Mouse (Mus musculus): ENCODE measurements around the gene Maneal. TPM values are rescaled to one million over a fixed set of nuclear protein-coding genes. Genes with fewer than 3 reads are reported as not detected.

Maneal gene
- total RNA-seq, 2 experiments from 2014 or later = 51.1 to 55.7 TPM

DNA sequence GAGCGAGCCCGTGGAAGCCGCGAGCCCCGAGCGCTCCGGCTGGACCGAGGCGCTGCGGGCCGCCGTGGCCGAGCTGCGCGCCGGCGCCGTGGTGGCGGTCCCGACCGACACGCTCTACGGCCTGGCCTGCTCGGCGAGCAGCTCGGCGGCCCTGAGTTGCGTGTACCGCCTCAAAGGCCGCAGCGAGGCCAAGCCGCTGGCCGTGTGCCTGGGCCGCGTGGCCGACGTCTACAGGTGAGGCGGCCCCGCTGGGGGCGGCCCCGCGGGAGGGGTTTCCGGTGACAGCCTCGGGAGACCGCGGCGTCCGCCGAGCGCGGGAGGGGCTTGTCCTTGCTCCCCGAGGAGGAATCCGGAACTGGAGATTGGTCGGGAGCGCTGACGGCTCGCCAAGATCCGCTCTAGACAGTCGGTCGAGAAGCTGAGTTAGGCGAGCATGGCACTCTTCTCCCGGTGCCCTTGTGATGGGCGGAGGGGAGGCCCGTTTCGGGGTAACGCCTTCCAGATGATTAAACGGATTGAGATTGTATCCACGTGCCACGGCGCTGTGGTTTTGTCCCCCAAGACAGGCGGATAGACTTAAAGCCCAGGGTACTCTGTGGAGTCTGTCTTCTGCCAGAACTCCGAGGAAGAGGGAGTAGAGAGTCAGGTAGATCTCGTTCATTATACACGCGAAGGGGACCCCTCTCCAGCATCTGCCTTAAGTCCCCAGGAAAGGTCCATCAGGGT lies 10.9 kb downstream of the Maneal start, which contains the start of gene 1110065P20Rik:
Gene 1110065P20Rik, minus strand, starts transcription at position 264 of the 726 bp plus-strand sequence.
- peak; percentile 76 to 78 for DNase-seq (ENCODE audit: low spot score in 2 of 2)
- intact Hi-C loops (cut with DNase I) = no loop called here

DNA sequence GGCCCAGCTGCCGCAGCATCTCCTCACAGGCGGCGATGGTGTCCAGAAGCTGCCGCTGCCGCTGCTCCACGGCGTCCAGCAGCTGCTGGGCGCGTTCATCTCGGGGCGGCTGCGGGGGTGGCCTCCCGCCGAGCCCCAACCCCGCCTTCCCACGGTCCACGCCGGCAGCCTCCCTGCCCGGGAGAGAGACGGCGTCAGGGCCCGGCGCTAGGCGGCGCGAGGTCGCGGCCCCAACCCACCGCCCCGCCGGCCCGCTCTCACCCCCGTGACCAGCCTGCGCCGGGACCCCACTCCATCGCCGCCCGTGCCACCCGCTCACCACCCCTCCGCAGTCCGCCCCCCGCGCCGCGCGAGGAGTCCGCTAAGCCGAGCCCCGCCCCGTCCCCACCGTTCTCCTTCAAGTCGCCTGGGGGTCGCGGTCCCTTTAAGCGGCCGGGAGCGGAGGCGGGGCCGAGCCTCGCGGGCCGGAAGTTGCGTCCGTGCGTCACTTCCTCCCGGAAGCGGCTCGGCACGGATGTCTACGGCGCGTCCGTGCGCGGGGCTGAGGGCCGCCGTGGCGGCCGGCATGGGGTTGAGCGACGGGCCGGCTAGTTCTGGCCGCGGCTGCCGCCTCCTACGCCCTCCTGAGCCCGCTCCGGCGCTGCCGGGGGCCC lies 11.6 kb downstream of the Maneal start, which contains the start of gene Yrdc:
Gene Yrdc, plus strand, starts transcription at position 419 of the 653 bp plus-strand sequence.
- intact Hi-C loops (cut with DNase I) = no loop called here
- peak; percentile 93 to 95 for DNase-seq (ENCODE audit: low spot score in 2 of 2)

DNA sequence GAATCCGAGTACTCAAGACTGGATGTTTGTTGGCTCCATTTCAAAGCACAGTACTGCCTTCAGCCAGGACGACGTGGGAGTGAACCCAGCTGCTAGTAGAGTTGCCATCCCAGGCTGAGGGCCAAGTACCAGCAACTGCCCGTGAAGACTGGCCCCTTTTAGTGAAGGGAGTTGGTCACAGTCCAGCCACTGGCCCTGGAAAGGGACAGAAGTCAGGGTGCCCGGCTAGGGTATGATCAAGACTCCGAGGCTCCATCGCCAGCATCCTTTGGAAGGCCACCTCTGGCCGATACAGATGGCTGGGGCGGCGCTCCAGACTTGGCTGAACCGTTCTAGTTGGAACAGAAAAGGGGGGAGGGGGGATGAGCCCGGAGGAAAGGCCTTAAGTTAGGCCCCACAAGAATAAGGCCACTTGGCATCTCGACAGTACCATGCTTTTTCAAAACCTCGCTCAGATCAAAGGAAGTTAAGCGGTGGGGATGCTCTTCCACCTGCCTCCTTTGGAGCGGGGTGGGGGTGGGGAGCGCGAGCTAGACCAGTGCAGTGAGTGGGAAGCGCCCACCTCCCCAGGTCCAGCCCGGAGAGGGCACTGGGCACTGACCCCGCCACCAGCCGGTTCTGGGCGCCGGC lies 12.2 kb downstream of the Maneal start:
- intact Hi-C loops (cut with DNase I) = no loop called here
- DNase-seq (ENCODE audit: low spot score in 2 of 2) = peak; percentile 72 to 90

DNA sequence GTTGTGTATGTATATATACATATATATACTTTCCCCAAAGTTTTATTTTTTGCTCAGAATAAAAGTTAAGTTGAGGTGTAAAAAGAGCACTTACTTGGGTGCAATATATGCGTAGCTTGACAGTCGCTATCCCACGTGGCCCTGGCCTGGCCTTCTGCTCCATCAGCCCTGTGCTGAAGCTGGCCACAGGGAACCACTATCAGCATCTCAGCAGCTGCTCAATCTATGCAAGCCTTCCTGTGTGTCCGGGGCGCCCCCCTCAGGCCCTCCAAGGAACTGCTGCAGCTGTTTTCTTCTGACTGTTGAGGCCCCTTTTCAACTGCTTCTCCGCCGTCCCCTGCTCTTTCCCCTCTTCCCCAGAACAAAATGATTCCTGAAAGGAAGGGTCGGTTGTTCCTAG lies 14.4 kb downstream of the Maneal start:
- peak; percentile 89 to 93 for DNase-seq (ENCODE audit: low spot score in 2 of 2)

DNA sequence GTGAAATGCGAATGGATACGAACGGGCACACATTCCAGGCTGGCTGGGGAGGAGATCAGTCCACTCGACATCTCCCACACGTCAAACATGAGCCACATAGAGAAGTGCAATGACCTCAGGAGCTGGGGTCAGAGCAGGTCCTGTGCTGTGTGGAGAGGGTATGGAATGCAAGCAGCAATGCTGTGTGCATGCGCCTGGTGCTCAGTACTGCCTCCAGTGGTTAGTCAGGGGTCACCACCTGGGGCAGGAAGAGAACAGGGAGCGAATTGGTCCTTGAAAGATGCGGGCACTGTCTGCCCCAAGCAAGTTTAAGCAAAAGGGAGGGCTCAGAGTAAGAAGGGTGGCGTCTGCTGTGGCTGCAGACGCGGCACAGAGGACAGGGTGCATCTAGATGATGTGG lies 18.5 kb downstream of the Maneal start:
- DNase-seq (ENCODE audit: low spot score in 2 of 2) = no peak
- intact Hi-C loops (cut with DNase I) = no loop called here

More for the DNA sequence above, 14.4 kb downstream of the Maneal start:
- intact Hi-C loops (cut with DNase I) = loop anchor here (2.0 kb wide), 1 partner anchor 45 kb away; the partner anchor contains the start of gene Mtf1

DNA sequence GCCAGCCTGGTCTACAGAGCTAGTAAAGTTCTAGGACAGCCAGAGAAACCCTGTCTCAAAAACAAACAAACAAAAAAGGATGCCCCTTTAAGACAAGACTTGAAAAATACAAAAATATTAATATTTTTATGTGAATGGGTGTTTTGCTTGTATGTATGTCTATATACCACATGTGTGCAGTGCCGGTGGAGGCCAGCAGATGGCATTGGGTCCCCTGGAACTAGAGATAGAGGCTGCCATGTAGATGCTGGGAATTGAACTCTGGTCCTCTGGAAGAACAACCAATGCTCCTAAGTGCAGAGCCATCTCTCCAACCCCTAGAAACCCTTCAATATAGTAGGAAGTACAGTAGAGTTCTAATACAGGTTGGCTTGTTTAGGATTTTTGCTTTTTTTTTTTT lies 21.0 kb downstream of the Maneal start:
- intact Hi-C loops (cut with DNase I) = no loop called here
- DNase-seq (ENCODE audit: low spot score in 2 of 2) = no peak

DNA sequence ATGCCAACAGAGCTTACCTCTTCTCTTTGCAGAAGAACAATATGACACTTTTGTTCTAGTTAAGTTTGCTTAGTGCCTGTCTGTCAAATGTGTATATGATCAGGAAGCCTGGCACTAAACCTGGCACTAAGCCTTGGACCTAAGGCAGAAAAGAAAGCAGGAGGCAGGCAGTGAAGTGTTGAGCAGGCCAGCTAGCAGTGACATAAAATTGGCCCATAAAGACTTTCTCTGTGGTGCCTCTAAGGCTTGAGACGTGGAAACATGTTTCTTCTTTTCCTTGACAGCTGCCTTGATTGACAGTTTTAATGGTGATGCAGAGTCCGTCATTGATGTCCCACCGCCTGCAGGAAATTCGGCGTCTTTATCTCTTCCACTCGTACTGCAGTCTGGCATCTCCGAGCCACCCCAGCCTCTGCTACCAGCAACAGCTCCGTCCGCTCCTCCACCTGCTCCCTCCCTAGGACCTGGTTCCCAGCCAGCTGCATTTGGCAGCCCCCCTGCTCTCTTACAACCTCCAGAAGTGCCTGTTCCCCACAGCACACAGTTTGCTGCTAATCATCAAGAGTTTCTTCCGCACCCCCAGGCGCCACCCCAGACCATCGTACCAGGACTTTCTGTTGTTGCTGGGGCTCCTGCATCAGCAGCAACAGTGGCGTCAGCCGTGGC lies 23.8 kb downstream of the Maneal start:
- no peak for DNase-seq (ENCODE audit: low spot score in 2 of 2)
- intact Hi-C loops (cut with DNase I) = no loop called here

DNA sequence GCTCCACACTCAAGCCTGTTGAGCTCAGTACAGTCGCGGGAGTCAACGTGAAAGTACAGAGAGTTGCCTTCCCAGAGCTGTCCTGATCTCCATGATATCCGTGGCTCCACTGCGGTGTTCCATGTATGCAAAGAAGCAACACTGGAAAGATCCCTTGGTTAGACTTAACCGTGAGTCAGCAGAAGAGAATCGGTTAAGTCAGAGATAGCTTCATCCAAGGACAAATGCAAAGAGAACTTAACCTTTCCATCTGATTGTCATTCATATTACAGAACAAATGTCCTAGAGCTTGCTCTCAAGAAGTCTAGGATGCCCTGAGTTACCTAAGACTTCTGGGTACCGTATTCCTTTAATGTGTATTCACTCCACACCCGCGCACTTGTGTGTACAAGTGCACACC lies 29.2 kb downstream of the Maneal start:
- no peak for DNase-seq (ENCODE audit: low spot score in 2 of 2)
- intact Hi-C loops (cut with DNase I) = no loop called here

DNA sequence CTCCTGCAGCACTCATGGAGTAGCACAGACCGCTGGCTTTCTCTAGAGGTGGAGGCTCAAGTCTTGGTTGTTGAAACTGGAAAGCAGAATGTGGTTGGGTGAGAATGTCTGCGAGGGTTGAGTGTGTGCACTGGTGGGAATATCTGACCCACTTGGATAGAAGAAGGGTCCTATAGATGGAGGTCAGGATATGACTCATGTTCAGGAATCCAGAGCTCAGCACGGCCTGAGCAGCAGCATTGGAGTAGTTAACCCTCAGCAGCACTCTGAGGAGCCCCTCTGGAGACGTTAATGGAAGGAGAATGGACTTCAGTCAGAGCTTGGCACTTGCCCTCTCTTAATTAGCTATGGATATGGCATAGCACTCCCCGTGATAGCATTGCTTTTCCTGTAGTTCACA lies 32.3 kb downstream of the Maneal start:
- no peak for DNase-seq (ENCODE audit: low spot score in 2 of 2)
- intact Hi-C loops (cut with DNase I) = no loop called here

DNA sequence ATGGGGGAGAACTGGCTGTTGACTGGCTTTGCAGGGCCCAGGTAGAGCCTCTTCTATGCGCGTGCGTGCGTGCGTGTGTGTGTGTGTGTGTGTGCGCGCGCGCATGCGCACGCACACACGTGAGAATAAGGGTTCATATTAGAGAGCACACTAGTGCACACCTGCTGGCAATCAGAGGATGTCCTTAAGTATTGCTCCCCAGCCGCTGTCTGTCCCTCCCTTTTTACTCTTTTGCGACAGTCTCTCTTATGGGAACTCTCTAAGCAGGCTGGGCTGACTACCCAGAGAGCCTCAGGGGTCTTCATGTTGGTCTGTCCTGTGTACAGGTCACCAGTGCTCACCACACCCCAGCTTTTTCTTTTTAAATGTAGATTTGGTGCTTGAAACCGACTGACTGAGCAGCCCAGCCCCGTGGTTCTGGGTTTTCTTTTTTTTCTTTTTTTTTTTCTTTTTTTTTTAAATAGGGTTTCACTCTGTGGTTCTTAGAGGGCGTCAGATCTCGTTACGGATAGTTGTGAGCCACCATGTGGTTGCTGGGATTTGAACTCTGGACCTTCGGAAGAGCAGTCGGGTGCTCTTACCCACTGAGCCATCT lies 36.5 kb downstream of the Maneal start:
- intact Hi-C loops (cut with DNase I) = no loop called here

DNA sequence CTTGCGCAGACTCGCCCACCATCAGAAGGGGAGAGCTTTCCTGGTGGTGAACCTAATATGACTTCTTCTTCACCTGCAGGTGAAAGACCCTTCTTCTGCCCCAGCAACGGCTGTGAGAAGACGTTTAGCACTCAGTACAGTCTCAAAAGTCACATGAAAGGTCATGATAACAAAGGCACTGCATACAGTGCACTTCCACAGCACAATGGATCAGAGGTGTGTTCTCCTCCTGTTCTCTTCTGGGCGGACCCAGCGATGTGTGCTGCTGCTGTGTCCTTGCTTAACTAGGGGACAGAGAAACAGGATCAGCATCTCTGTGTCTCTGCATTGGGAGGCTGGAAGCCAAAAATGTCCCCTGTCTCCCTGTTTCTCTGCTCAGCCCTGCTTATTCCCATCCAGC lies 37.0 kb downstream of the Maneal start:
- intact Hi-C loops (cut with DNase I) = no loop called here
- no peak for DNase-seq (ENCODE audit: low spot score in 2 of 2)

More for the DNA sequence above, 36.5 kb downstream of the Maneal start:
- no peak for DNase-seq (ENCODE audit: low spot score in 2 of 2)

DNA sequence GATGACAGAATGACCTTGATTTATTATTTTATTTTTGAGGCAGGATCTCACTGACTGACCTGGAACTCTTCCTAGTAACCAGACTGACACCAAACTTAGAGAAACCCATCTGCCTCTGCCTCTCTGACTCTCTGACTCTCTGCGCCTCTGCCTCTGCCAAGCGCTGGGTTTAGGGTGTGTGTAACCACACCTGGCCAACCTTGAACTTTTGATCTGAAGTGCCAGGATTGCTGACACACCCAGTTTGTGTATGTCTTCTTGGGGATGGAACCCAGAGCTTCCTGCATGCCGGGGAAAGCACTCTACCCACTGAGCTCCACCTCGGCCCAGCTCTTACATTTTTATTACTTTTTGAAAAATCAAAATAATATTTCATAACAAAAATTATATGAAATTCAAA lies 43.1 kb downstream of the Maneal start:
- no peak for DNase-seq (ENCODE audit: low spot score in 2 of 2)
- intact Hi-C loops (cut with DNase I) = no loop called here

DNA sequence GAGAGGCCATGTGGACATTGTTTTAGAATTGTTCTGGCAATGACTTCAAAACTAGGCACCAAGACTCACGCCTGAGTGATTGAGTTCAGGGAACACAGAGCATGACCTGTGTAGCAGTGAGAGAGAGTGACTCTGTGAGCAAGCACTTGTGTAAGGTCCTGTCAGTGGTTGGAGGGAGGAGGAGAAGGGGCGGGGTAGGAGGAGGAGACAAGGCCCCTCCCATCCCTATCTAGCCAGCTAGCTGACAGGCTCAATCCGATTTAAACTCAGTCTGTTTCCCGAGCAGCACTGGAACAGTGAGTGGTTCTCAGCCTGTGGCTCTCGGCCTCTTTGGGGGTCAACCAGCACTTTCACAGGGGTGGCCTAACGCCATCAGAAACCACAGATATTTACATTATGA lies 44.2 kb downstream of the Maneal start:
- no peak for DNase-seq (ENCODE audit: low spot score in 2 of 2)
- intact Hi-C loops (cut with DNase I) = no loop called here

DNA sequence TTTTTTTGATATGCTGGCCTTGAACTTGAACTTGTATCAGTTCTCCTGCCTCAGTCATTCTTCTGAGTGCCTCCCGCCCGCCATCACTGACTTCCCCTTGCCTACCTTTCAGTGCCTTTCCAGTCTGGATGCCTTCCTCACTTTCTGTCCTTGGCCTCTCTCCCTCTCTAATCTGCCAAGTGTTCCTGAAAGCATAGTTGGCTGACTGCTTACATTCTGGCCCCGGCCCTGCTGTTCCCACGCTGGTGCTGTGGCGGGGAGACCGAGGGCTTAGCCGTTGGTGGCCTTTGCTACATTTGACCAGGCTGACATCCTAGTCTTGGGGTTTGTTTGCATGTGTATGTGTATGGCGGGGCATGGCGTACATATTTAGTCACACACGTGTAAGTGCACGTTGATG lies 46.1 kb downstream of the Maneal start:
- intact Hi-C loops (cut with DNase I) = no loop called here
- no peak for DNase-seq (ENCODE audit: low spot score in 2 of 2)

DNA sequence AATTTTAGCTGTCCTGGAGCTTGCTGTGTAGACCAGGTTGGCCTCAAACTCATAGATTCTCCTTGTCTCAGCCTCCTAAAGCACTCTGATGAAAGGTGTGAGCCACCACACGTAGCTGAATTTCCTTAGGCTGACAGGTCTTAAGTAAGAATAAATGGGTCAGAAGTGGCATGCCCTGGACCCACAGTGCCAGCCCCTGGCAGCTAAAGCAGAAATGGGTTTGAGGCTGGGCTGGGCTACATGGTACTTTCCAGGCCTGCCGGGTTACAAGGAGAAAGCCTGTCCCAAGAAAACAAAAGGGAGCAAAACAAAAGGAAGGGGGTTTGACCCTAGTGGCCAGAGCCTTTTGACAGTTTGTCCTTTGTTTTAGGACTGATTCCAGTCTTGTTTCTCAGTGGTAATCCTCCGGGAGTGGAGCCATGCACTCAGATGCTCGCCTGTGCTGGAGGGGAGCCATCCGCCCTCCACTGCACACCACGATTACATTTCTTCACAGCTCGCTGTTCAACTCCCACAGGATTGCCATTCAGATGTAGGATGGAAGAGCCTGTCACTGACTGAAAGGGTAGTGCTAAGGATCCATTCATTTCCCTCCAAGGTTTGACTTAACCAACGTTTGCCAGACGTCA lies 50.5 kb downstream of the Maneal start:
- DNase-seq (ENCODE audit: low spot score in 2 of 2) = peak; percentile 62 to 77
- intact Hi-C loops (cut with DNase I) = no loop called here

DNA sequence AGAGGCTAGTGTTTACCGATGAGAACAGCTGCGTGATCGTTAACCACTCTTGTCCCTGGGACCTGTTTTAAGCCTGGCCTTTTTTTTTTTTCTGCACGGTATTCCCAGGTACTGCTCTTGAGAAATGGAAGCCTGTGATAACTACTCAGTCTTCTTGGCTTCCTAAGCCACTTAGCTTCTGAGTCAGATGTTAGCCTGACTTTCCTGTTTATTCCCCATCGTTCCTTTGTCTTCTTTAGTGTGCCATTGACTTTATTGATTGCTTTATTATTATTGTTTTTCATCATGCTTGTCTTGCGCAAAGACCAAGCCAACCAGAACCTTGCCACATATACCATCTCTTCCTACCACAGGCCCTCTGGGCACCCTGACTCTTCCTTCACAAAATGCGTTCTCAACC lies 51.9 kb downstream of the Maneal start:
- DNase-seq (ENCODE audit: low spot score in 2 of 2) = no peak
- intact Hi-C loops (cut with DNase I) = no loop called here

DNA sequence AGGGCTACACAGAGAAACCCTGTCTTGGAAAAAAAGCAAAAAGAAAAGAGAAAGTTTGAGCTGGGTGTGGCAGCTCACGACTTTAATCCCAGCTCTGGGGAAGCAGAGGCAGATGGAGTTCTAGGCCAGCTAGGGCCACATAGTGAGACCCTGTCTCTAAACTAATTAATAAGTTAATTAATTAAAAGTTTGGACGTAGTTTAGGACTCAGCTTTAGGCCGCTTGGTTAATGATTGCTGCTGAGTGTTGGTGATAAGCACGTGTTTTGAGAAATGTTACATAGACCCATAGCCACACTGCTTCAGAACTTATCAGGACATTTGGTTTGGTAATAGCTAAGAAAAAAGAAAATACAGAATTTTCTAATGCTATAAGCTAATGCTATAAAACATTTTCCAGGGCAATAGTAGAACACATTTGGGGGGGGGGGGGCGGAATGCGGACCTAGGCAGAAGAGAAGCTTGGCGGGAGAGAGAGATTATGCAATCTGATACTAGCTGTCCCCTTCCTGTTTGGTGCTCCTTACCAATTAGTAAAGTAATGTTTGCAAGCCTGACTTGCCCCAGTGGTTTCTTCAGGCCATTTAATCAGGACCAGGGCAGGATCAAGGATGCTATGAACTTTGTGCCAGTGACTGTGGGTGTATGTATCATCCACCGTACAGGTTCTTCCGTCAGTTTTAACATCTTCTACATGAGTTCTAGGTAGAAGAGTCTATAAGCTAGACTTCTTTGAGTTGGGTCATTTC lies 52.7 kb downstream of the Maneal start:
- DNase-seq (ENCODE audit: low spot score in 2 of 2) = no peak
- intact Hi-C loops (cut with DNase I) = no loop called here

DNA sequence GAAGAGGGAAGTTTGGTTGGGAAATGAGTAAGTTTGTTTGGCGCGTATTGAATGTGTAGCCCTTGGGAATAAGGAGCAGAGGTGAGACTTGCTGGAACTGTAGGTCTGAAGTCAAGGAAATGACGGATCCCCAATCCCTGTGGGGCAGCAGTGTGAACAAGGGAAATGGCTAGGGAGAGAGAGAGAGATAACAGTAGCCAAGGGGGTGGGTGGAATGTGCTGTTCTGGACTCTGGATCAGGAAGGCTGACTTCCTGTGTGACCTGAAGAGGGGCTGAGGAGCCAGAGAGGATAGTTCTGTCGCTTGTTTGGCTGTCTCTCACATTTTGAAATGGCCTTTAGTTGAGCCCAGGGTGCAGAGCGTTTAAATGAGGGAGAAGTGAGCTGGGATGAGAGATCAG lies 53.5 kb downstream of the Maneal start:
- no peak for DNase-seq (ENCODE audit: low spot score in 2 of 2)
- intact Hi-C loops (cut with DNase I) = no loop called here
